Mouse (Mus musculus) CH12.LX (cell line): ENCODE results near the gene Gm20388.

Experiments
- CHD1 ChIP-seq: IDR thresholded peaks from 2 replicates; pipeline ENCODE4 v1.6.1; 2012; ENCODE audit warnings: low read depth, low read length, improper control_type of control experiment, inconsistent platforms
- CTCF ChIP-seq, 2 experiments: IDR thresholded peaks in 1 of 2; conservative IDR thresholded peaks in 1 of 2; 2 replicates each; pipeline ENCODE4 v1.5.1; 2011 to 2012; ENCODE audit warnings: low read depth in 2 of 2, low read length in 2 of 2, improper control_type of control experiment in 1 of 2, inconsistent platforms in 1 of 2, mild to moderate bottlenecking in 1 of 2, moderate library complexity in 1 of 2
- ELF1 ChIP-seq: IDR thresholded peaks from 2 replicates; pipeline ENCODE4 v1.6.1; 2014; ENCODE audit warnings: low read depth, mild to moderate bottlenecking, inconsistent platforms, low read length, improper control_type of control experiment
- HCFC1 ChIP-seq: IDR thresholded peaks from 2 replicates; pipeline ENCODE4 v1.6.1; 2012; ENCODE audit warnings: low read depth, mild to moderate bottlenecking, inconsistent platforms, low read length, improper control_type of control experiment
- MAFK ChIP-seq: IDR thresholded peaks from 2 replicates; pipeline ENCODE4 v1.6.1; 2011; ENCODE audit warnings: low read length, improper control_type of control experiment; ENCODE audit not compliant: insufficient replicate concordance
- MAZ ChIP-seq: IDR thresholded peaks from 2 replicates; pipeline ENCODE4 v1.6.1; 2012; ENCODE audit warnings: low read depth, mild to moderate bottlenecking, inconsistent platforms, low read length, improper control_type of control experiment, moderate library complexity
- MEF2A ChIP-seq: IDR thresholded peaks from 2 replicates; pipeline ENCODE4 v1.6.1; 2014; ENCODE audit warnings: low read depth, mild to moderate bottlenecking, inconsistent platforms, low read length, improper control_type of control experiment, borderline replicate concordance
- TBP ChIP-seq: conservative IDR thresholded peaks from 2 replicates; pipeline ENCODE4 v1.6.1; 2011; ENCODE audit warnings: low read depth, low read length, improper control_type of control experiment
- TCF12 ChIP-seq: IDR thresholded peaks from 2 replicates; pipeline ENCODE4 v1.6.1; 2014; ENCODE audit warnings: low read depth, mild to moderate bottlenecking, inconsistent platforms, low read length, improper control_type of control experiment
- ZKSCAN1 ChIP-seq: IDR thresholded peaks from 2 replicates; pipeline ENCODE4 v1.6.1; 2012; ENCODE audit warnings: low read depth, inconsistent platforms, low read length, improper control_type of control experiment, borderline replicate concordance
- ZNF384 ChIP-seq: IDR thresholded peaks from 2 replicates; pipeline ENCODE4 v1.6.1; 2012; ENCODE audit warnings: low read depth, low read length, improper control_type of control experiment, inconsistent platforms

DNA sequence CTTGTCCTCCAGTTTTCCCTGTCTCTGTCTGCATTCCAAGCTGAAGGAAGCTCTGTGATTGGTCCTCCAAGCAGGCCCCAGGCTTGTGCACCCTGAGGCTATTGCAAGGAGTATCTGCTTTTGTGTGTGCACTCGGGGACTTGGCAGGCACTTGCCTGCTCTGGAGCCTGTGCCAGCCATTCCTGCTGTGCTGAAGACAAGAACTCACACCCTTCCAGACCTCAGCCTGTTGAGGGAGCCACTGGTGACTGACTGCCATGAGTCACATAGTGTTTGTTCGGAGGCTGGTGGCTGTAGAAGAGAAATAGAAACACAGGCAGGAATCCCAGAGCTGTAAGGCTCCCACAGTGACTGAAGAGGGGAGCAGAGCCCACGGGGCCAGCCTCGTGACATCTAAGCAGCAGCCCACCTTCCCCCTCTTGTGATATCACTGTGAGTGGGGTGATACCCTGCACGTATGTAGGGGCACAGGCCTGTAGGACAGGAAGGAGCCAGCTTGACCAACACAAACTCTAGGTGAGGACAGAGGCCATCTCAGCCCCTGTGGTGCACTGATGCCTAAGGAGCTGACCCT lies 50.0 kb downstream of the Gm20388 start:
- TF ChIP-seq TCF12 (no peak), CTCF (conservative IDR thresholded peaks at IDR 0.05 in 1 of 2, IDR thresholded peaks at IDR 0.05 in 1 of 2; ENCODE audit: low read depth in 2 of 2, low read length in 2 of 2) (no peak), ZNF384 (no peak), MAZ (no peak), CHD1 (no peak), HCFC1 (no peak), ZKSCAN1 (no peak), TBP (no peak), MAFK (no peak), MEF2A (no peak), ELF1 (no peak)
